Mouse (Mus musculus): ENCODE data around the gene Rspry1. TPM values are rescaled to one million over a fixed set of nuclear protein-coding genes. Genes with fewer than 3 reads are reported as not detected.
A peak's percentile ranks its signal among the peaks of the same experiment; 100 is the strongest.

Rspry1 gene
- polyA plus RNA-seq, 1 experiment from 2014 or later, result 29.5 TPM

GRCm38 (mm10) chr8:94695341-94695993 lies 93.7 kb downstream of the Rspry1 start:
- Histone ChIP-seq H3K27me3 (replicated peaks; ENCODE audit: control insufficient read depth, insufficient read depth, low read length) (peaks cover 18% of the 10 kb centered on the region), H3K4me3 (ENCODE audit: low read length) (peak overlapping the region; percentile 64), H3K4me2 (ENCODE audit: low read depth, low read length) (peak overlapping the region; percentile 85), H3K9me3 (ENCODE audit: control insufficient read depth, low read length) (no peaks in the 10 kb centered on the region), H3K27ac (ENCODE audit: low read length) (peak overlapping the region; percentile 44; the same call in 1 of the 2 replicates), H3K9ac (ENCODE audit: low read depth, low read length) (peak overlapping the region; percentile 68), H3K4me1 (ENCODE audit: control insufficient read depth, insufficient read depth, low read length) (peaks cover 9% of the 10 kb centered on the region), H3K36me3 (ENCODE audit: control insufficient read depth, insufficient read depth, low read length) (no peaks in the 10 kb centered on the region)
- under 1% methylated on average over 31 of the region's 31 CpGs for WGBS
- ATAC-seq, result peak; percentile 84

- Histone ChIP-seq H3K9me3 (ENCODE audit: control insufficient read depth, low read length) (no peaks in the 10 kb centered on the region), H3K4me1 (ENCODE audit: control insufficient read depth, insufficient read depth, low read length) (peaks cover 9% of the 10 kb centered on the region), H3K36me3 (ENCODE audit: control insufficient read depth, insufficient read depth, low read length) (no peaks in the 10 kb centered on the region), H3K9ac (ENCODE audit: low read depth, low read length) (peak within 1 kb of the TSS; percentile 68), H3K27ac (ENCODE audit: low read length) (peak within 1 kb of the TSS; percentile 44; the same call in 1 of the 2 replicates), H3K4me3 (ENCODE audit: low read length) (peak within 1 kb of the TSS; percentile 64), H3K4me2 (ENCODE audit: low read depth, low read length) (peak within 1 kb of the TSS; percentile 85), H3K27me3 (replicated peaks; ENCODE audit: control insufficient read depth, insufficient read depth, low read length) (peaks cover 18% of the 10 kb centered on the region)
- under 1% methylated on average over 41 of the region's 41 CpGs for WGBS
- peak; percentile 88 for ATAC-seq
Observed at GRCm38 (mm10) chr8:94695994-94696384, 94.3 kb downstream of the Rspry1 start, which contains the start of gene Pllp. TSS of gene Pllp (minus strand) at chr8:94696278.

DNA sequence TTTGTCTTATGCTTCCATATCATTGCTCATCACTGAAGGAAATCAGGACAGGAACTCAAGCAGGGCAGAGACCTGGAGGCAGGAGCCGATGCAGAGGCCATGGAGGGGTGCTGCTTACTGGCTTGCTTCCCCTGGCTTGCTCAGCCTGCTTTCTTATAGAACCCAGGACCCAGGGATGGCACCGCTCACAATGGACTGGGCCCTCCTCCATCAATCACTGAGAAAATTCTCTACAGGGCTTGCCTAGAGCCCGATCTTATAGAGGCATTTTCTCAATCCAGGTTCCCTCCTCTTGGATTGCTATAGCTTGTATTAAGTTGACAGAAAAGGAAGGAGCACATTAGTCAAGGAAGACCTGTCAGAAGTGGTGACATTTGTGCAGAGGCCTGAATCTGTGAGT lies 94.8 kb downstream of the Rspry1 start:
- no peak overlapping the region for H3K27ac ChIP-seq (ENCODE audit: low read length)
- ATAC-seq, result no peak
- no peak overlapping the region for H3K9ac ChIP-seq (ENCODE audit: low read depth, low read length)
- H3K4me3 ChIP-seq (ENCODE audit: low read length), result no peak overlapping the region; the same call in 1 of the 2 replicates
- peaks cover 18% of the 10 kb centered on the region for H3K27me3 ChIP-seq (replicated peaks; ENCODE audit: control insufficient read depth, insufficient read depth, low read length)
- no peaks in the 10 kb centered on the region for H3K9me3 ChIP-seq (ENCODE audit: control insufficient read depth, low read length)
- H3K36me3 ChIP-seq (ENCODE audit: control insufficient read depth, insufficient read depth, low read length), result no peaks in the 10 kb centered on the region
- 56% methylated on average over 3 of the region's 3 CpGs for WGBS
- peak overlapping the region; percentile 85 for H3K4me2 ChIP-seq (ENCODE audit: low read depth, low read length)
- H3K4me1 ChIP-seq (ENCODE audit: control insufficient read depth, insufficient read depth, low read length), result peaks cover 9% of the 10 kb centered on the region

GRCm38 (mm10) chr8:94697956-94698355 lies 96.2 kb downstream of the Rspry1 start:
- ATAC-seq, result no peak
- Histone ChIP-seq H3K9me3 (ENCODE audit: control insufficient read depth, low read length) (no peaks in the 10 kb centered on the region), H3K27me3 (replicated peaks; ENCODE audit: control insufficient read depth, insufficient read depth, low read length) (peaks cover 18% of the 10 kb centered on the region), H3K4me1 (ENCODE audit: control insufficient read depth, insufficient read depth, low read length) (peaks cover 6% of the 10 kb centered on the region; the same call in 1 of the 2 replicates), H3K36me3 (ENCODE audit: control insufficient read depth, insufficient read depth, low read length) (no peaks in the 10 kb centered on the region), H3K4me3 (ENCODE audit: low read length) (no peak overlapping the region), H3K9ac (ENCODE audit: low read depth, low read length) (no peak overlapping the region), H3K4me2 (ENCODE audit: low read depth, low read length) (no peak overlapping the region), H3K27ac (ENCODE audit: low read length) (no peak overlapping the region)
- 77% methylated on average over 6 of the region's 6 CpGs for WGBS

DNA sequence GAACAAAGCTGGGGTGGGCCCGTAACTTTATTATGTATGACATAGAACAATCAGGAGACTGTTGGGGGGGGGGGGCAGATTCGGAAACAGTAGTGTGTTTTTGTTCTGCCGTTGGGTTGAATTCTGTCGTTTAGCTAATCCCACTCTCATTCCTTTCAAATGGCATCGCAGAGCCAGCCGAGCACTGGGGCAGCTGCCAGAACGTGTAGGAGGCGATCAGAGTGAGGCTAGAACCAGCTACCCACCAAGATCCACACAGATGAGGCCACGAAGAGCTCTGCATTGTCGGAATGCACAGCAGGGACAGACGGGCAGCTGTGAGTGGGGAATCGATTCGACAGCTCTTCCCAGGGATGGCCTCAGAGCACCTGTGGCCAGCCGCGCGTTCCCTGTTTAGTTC lies 97.6 kb downstream of the Rspry1 start:
- Histone ChIP-seq H3K9ac (ENCODE audit: low read depth, low read length) (no peak overlapping the region), H3K4me3 (ENCODE audit: low read length) (no peak overlapping the region), H3K36me3 (ENCODE audit: control insufficient read depth, insufficient read depth, low read length) (no peaks in the 10 kb centered on the region), H3K4me1 (ENCODE audit: control insufficient read depth, insufficient read depth, low read length) (peaks cover 6% of the 10 kb centered on the region; the same call in 1 of the 2 replicates), H3K9me3 (ENCODE audit: control insufficient read depth, low read length) (no peaks in the 10 kb centered on the region), H3K27me3 (replicated peaks; ENCODE audit: control insufficient read depth, insufficient read depth, low read length) (peaks cover 18% of the 10 kb centered on the region), H3K4me2 (ENCODE audit: low read depth, low read length) (no peak overlapping the region), H3K27ac (ENCODE audit: low read length) (no peak overlapping the region)
- 72% methylated on average over 16 of the region's 16 CpGs for WGBS
- ATAC-seq, result no peak

DNA sequence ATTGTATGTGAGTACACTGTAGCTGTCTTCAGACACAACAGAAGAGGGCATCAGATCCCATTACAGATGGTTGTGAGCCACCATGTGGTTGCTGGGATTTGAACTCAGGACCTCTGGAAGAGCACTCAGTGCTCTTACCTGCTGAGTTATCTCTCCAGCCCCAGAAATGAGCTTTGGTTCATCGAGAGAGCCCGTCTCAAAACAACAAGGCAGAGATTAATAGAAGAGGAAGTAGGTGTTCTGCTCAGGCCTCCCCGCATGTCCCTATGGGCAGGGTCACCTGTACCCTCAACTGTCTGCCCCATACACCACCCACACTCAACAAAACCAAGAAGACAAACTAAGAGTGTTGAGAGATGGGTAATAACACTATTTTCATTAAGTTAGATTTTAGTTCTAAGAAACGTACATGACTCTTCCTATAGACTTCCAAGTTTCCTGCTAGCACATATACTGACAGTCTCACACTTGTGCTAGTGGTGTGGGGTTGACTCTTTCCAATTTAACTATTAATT lies 98.7 kb downstream of the Rspry1 start:
- no peaks in the 10 kb centered on the region for H3K36me3 ChIP-seq (ENCODE audit: control insufficient read depth, insufficient read depth, low read length)
- H3K4me2 ChIP-seq (ENCODE audit: low read depth, low read length), result no peak overlapping the region
- no peak overlapping the region for H3K9ac ChIP-seq (ENCODE audit: low read depth, low read length)
- peaks cover 13% of the 10 kb centered on the region for H3K27me3 ChIP-seq (replicated peaks; ENCODE audit: control insufficient read depth, insufficient read depth, low read length)
- H3K4me1 ChIP-seq (ENCODE audit: control insufficient read depth, insufficient read depth, low read length), result peaks cover 2% of the 10 kb centered on the region; the same call in 1 of the 2 replicates
- ATAC-seq, result no peak
- H3K27ac ChIP-seq (ENCODE audit: low read length), result no peak overlapping the region
- no peak overlapping the region for H3K4me3 ChIP-seq (ENCODE audit: low read length)
- H3K9me3 ChIP-seq (ENCODE audit: control insufficient read depth, low read length), result no peaks in the 10 kb centered on the region
- WGBS, result 70% methylated on average over 4 of the region's 4 CpGs

DNA sequence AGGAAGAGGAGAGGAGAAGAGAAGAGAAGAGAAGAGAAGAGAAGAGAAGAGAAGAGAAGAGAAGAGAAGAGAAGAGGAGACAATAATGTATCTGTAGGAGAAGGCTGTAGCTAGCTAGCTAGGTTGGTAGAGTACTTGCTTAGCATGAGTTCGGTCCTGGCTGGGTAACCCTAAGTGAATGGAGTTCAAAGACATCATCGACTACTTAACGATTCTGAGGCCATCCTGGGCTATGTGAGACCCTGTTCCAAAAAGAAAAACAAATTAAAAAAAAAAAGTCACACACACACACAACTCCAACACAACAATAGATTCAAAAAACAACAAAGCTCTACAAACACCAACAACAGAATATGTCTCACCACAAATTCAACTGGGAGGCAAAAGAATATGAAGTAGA lies 100.4 kb downstream of the Rspry1 start:
- Histone ChIP-seq H3K27me3 (replicated peaks; ENCODE audit: control insufficient read depth, insufficient read depth, low read length) (0 out of 2 replicates have a peak, but pooled peaks cover 3% of the 10 kb centered on the region), H3K4me1 (ENCODE audit: control insufficient read depth, insufficient read depth, low read length) (0 out of 2 replicates have a peak, but pooled peaks cover 5% of the 10 kb centered on the region), H3K9me3 (ENCODE audit: control insufficient read depth, low read length) (no peaks in the 10 kb centered on the region), H3K36me3 (ENCODE audit: control insufficient read depth, insufficient read depth, low read length) (no peaks in the 10 kb centered on the region), H3K9ac (ENCODE audit: low read depth, low read length) (no peak overlapping the region), H3K4me3 (ENCODE audit: low read length) (no peak overlapping the region), H3K27ac (ENCODE audit: low read length) (no peak overlapping the region), H3K4me2 (ENCODE audit: low read depth, low read length) (peak overlapping the region; percentile 62; the same call in 1 of the 2 replicates)
- WGBS, result 63% methylated on average over 3 of the region's 3 CpGs
- no peak for ATAC-seq

- H3K27me3 ChIP-seq (replicated peaks; ENCODE audit: control insufficient read depth, insufficient read depth, low read length), result no peaks in the 10 kb centered on the region
- H3K9me3 ChIP-seq (ENCODE audit: control insufficient read depth, low read length), result no peaks in the 10 kb centered on the region
- H3K27ac ChIP-seq (ENCODE audit: low read length), result no peak overlapping the region; the same call in 1 of the 2 replicates
- H3K4me2 ChIP-seq (ENCODE audit: low read depth, low read length), result peak overlapping the region; percentile 62
- H3K36me3 ChIP-seq (ENCODE audit: control insufficient read depth, insufficient read depth, low read length), result no peaks in the 10 kb centered on the region
- WGBS, result under 1% methylated on average over 35 of the region's 35 CpGs
- H3K4me3 ChIP-seq (ENCODE audit: low read length), result peak overlapping the region; percentile 58
- H3K9ac ChIP-seq (ENCODE audit: low read depth, low read length), result peak overlapping the region; percentile 49
- ATAC-seq, result peak; percentile 90
- 0 out of 2 replicates have a peak, but pooled peaks cover 5% of the 10 kb centered on the region for H3K4me1 ChIP-seq (ENCODE audit: control insufficient read depth, insufficient read depth, low read length)
Observed at GRCm38 (mm10) chr8:94702844-94703813, 101.4 kb downstream of the Rspry1 start.

Data from intestine, embryonic 16.5 days (tissue).